Mouse (Mus musculus): ENCODE measurements around the gene Pcolce. TPM values are rescaled to one million over a fixed set of nuclear protein-coding genes. Genes with fewer than 3 reads are reported as not detected.

The Pcolce gene
- polyA plus RNA-seq, 1 experiment from 2014 or later, result 86.6 TPM

- H3K27me3 ChIP-seq (replicated peaks; ENCODE audit: insufficient read depth, low read length), result no peaks in the 10 kb centered on the region
- H3K4me2 ChIP-seq (replicated peaks; ENCODE audit: low read depth, low read length), result no peak overlapping the region
- 22% methylated on average over 3 of the region's 3 CpGs for WGBS
- no peak overlapping the region for H3K9ac ChIP-seq (replicated peaks; ENCODE audit: low read depth)
- no peaks in the 10 kb centered on the region for H3K36me3 ChIP-seq (ENCODE audit: insufficient read depth, low read length)
- 0 out of 2 replicates have a peak, but pooled peaks cover 8% of the 10 kb centered on the region for H3K4me1 ChIP-seq (ENCODE audit: insufficient read depth, low read depth, low read length)
- no peaks in the 10 kb centered on the region for H3K9me3 ChIP-seq (ENCODE audit: low read length)
- TF ChIP-seq EP300 (IDR thresholded peaks at IDR 0.05), result peak; percentile 50; the same call in 1 of the 2 replicates
- TF ChIP-seq CTCF (IDR thresholded peaks at IDR 0.05), result peak; percentile 87
- no peak overlapping the region for H3K4me3 ChIP-seq (ENCODE audit: low read depth, low read length)
- ATAC-seq (peak; percentile 58), DNase-seq (ENCODE audit: low spot score) (peak; percentile 91)
- no peak overlapping the region for H3K27ac ChIP-seq (ENCODE audit: low read length)
These were observed 38.9 kb upstream of the Pcolce start for GRCm38 (mm10) chr5:137652474-137652873.

- TF ChIP-seq CTCF (IDR thresholded peaks at IDR 0.05) (no peak), EP300 (IDR thresholded peaks at IDR 0.05) (no peak)
- Histone ChIP-seq H3K27me3 (replicated peaks; ENCODE audit: insufficient read depth, low read length) (no peaks in the 10 kb centered on the region), H3K36me3 (ENCODE audit: insufficient read depth, low read length) (no peaks in the 10 kb centered on the region), H3K9ac (replicated peaks; ENCODE audit: low read depth) (no peak overlapping the region), H3K9me3 (ENCODE audit: low read length) (no peaks in the 10 kb centered on the region), H3K4me2 (replicated peaks; ENCODE audit: low read depth, low read length) (no peak overlapping the region; the same call in 1 of the 2 replicates), H3K4me3 (ENCODE audit: low read depth, low read length) (no peak overlapping the region), H3K4me1 (ENCODE audit: insufficient read depth, low read depth, low read length) (peaks cover 11% of the 10 kb centered on the region), H3K27ac (ENCODE audit: low read length) (no peak overlapping the region)
- 18% methylated on average over 18 of the region's 18 CpGs for WGBS
- peak; percentile 42 for DNase-seq (ENCODE audit: low spot score)
- ATAC-seq, result 0 out of 2 replicates have a peak, but pooled peaks have one; percentile 7
These were observed 36.3 kb upstream of the Pcolce start for GRCm38 (mm10) chr5:137649669-137650571.

GRCm38 (mm10) chr5:137649251-137649650 is 35.7 kb upstream of the Pcolce start:
- Histone ChIP-seq H3K27me3 (replicated peaks; ENCODE audit: insufficient read depth, low read length) (0 out of 2 replicates have a peak, but pooled peaks cover 3% of the 10 kb centered on the region), H3K27ac (ENCODE audit: low read length) (no peak overlapping the region), H3K4me2 (replicated peaks; ENCODE audit: low read depth, low read length) (no peak overlapping the region), H3K4me1 (ENCODE audit: insufficient read depth, low read depth, low read length) (peaks cover 11% of the 10 kb centered on the region), H3K9me3 (ENCODE audit: low read length) (no peaks in the 10 kb centered on the region), H3K4me3 (ENCODE audit: low read depth, low read length) (no peak overlapping the region), H3K36me3 (ENCODE audit: insufficient read depth, low read length) (no peaks in the 10 kb centered on the region), H3K9ac (replicated peaks; ENCODE audit: low read depth) (no peak overlapping the region)
- TF ChIP-seq EP300 (IDR thresholded peaks at IDR 0.05) (no peak), CTCF (IDR thresholded peaks at IDR 0.05) (no peak)
- no peak for DNase-seq (ENCODE audit: low spot score)
- no peak for ATAC-seq
- 30% methylated on average over 4 of the region's 4 CpGs for WGBS

GRCm38 (mm10) chr5:137647827-137648601 is 34.4 kb upstream of the Pcolce start:
- Histone ChIP-seq H3K4me3 (ENCODE audit: low read depth, low read length) (no peak overlapping the region), H3K27ac (ENCODE audit: low read length) (no peak overlapping the region), H3K9me3 (ENCODE audit: low read length) (no peaks in the 10 kb centered on the region), H3K4me2 (replicated peaks; ENCODE audit: low read depth, low read length) (no peak overlapping the region), H3K27me3 (replicated peaks; ENCODE audit: insufficient read depth, low read length) (0 out of 2 replicates have a peak, but pooled peaks cover 8% of the 10 kb centered on the region), H3K36me3 (ENCODE audit: insufficient read depth, low read length) (no peaks in the 10 kb centered on the region), H3K9ac (replicated peaks; ENCODE audit: low read depth) (no peak overlapping the region), H3K4me1 (ENCODE audit: insufficient read depth, low read depth, low read length) (peaks cover 11% of the 10 kb centered on the region)
- DNase-seq (ENCODE audit: low spot score), result peak; percentile 20
- no peak for ATAC-seq
- TF ChIP-seq CTCF (IDR thresholded peaks at IDR 0.05) (no peak), EP300 (IDR thresholded peaks at IDR 0.05) (no peak)
- 40% methylated on average over 9 of the region's 9 CpGs for WGBS

GRCm38 (mm10) chr5:137645652-137646091 is 32.1 kb upstream of the Pcolce start, which contains the start of gene Irs3:
Gene Irs3, minus strand, starts transcription at chr5:137645714.
- peak within 1 kb of the TSS; percentile 52 for H3K4me2 ChIP-seq (replicated peaks; ENCODE audit: low read depth, low read length)
- ATAC-seq (peak; percentile 44), DNase-seq (ENCODE audit: low spot score) (peak; percentile 56)
- H3K9me3 ChIP-seq (ENCODE audit: low read length), result no peaks in the 10 kb centered on the region
- H3K36me3 ChIP-seq (ENCODE audit: insufficient read depth, low read length), result peaks cover 7% of the 10 kb centered on the region; the same call in 1 of the 2 replicates
- peaks cover 11% of the 10 kb centered on the region for H3K4me1 ChIP-seq (ENCODE audit: insufficient read depth, low read depth, low read length)
- no peak within 1 kb of the TSS for H3K27ac ChIP-seq (ENCODE audit: low read length)
- H3K27me3 ChIP-seq (replicated peaks; ENCODE audit: insufficient read depth, low read length), result 0 out of 2 replicates have a peak, but pooled peaks cover 8% of the 10 kb centered on the region
- H3K4me3 ChIP-seq (ENCODE audit: low read depth, low read length), result peak within 1 kb of the TSS; percentile 28; the same call in 1 of the 2 replicates
- TF ChIP-seq EP300 (IDR thresholded peaks at IDR 0.05) (no peak), CTCF (IDR thresholded peaks at IDR 0.05) (no peak)
- H3K9ac ChIP-seq (replicated peaks; ENCODE audit: low read depth), result no peak within 1 kb of the TSS
- WGBS, result 28% methylated on average over 11 of the region's 11 CpGs

Measured in lung, postnatal 0 days (tissue).